Mouse (Mus musculus) adrenal gland, postnatal 14 days (tissue): ENCODE data around the gene Myo18a. TPM values are rescaled to one million over a fixed set of nuclear protein-coding genes. Genes with fewer than 3 reads are reported as not detected.
A peak's percentile ranks its signal among the peaks of the same experiment; 100 is the strongest.

Source experiments
- DNase-seq: peaks from one replicate; pipeline ENCODE4 v3.0.0; 2021; ENCODE audit warnings: mixed read lengths
- total RNA-seq: library from RNA; stranded (reverse); gene quantifications from 2 replicates; pipeline ENCODE4 v1.2.3, GENCODE M21; 2021

Myo18a gene
- total RNA-seq, 1 experiment from 2014 or later, result 62.5 TPM

- DNase-seq, result peak; percentile 47
Observed at GRCm38 (mm10) chr11:77795216-77795615, 32.2 kb downstream of the Myo18a start.

DNA sequence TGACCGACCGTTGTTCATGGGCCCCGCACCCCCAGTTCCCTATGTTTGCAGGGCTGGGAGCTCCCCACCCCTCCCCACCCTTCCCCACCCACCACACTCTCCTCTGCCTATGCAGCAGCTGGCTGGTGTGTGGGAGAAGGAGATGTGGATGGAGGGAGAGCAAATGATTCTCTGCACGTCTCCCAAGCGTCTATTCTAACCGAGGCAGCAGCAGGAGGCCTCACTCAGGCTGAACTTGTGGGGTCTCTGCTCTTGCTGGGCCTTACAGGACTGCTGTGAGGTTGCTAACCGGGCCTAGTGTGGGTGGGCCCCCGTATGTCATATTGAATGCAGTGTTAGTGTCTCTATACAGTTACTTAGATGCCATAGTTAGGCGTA, 37.4 kb downstream of the Myo18a start:
- no peak for DNase-seq

- DNase-seq, result peak; percentile 88
Observed at GRCm38 (mm10) chr11:77800869-77801701, 38.0 kb downstream of the Myo18a start.

GRCm38 (mm10) chr11:77802341-77802865, 39.4 kb downstream of the Myo18a start:
- DNase-seq, result peak; percentile 68

DNA sequence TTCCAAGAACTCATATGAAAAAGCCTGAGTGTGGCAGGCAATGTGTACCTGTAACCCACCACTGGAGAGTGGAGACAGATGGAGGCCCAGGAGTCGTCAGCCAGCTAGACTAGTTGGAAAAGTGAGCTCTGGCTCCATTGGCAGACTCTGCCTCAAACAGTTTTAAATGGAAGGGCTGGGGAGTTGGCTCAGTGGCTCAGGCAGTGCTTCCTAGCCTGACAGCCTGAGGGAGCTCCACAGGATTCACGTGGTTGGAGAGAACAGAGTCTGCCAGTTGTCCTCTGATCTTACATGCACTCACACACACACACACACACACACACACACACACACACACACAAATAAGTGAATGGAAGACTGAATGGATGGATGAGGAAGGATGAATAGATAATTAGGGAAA, 43.2 kb downstream of the Myo18a start:
- DNase-seq, result peak; percentile 35

- peak; percentile 35 for DNase-seq
Observed at GRCm38 (mm10) chr11:77806855-77807254, 43.8 kb downstream of the Myo18a start.

GRCm38 (mm10) chr11:77808051-77808465, 45.0 kb downstream of the Myo18a start:
- DNase-seq, result peak; percentile 62

- no peak for DNase-seq
Observed at GRCm38 (mm10) chr11:77809215-77809614, 46.2 kb downstream of the Myo18a start.

DNA sequence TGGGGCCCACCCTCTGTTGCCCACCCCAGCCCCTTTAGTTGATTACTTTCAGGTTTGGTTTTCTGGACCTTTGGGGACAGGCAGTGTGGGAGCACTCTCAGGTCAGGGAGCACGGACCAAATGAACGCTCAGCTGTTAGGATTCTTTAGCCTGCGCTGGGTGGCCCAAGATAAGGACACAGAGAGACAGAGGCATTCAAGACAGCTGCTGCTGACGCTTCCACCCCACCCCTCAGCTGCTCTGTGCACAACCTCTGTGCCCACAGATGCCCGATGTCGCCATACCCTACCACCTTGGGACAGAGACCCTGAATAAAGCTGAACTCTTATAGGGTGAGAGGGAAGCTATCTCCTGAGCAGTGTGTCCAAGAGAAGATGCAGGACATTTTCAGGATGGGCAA, 47.0 kb downstream of the Myo18a start:
- DNase-seq, result no peak

DNA sequence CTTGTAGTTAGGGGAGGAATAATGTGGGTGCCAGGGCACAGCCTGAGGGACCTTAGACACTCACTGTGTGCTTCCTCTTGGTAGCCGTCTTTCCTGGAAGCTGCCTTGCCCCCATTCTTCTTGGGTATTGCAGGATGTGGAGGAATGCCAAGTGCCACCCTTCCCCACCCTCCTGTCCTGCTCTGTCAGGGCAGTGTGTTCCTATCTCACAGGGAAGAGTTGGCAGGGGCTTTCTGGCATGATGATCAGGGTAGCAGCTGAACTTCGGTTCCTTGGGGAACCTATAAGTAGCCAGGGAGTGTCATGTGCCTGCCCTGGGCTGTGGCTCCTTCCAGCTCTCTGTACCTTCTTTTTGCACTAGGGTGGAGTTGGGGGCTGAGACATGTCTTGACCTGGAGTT, 50.9 kb downstream of the Myo18a start:
- DNase-seq, result no peak

GRCm38 (mm10) chr11:77816003-77816402, 53.0 kb downstream of the Myo18a start:
- DNase-seq, result peak; percentile 86

DNA sequence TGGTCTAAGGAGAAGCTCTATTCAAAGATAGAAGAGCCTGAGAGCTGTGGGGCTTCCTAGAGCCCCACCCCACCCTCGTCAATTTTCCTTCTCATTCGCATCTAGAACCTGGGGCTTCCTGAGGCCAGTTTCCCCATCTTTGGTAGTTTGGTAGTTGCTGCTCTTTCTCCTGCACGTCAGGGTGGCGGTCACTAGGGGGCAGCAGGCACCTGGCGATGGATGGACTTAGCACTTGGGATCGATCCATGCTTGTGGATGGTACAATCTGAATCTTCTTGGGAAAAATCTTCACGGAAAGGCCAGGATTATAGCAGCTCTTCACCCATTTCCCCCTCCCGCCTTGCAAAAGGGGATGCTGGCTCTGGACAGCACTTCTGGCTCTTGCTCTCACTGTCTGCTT, 58.6 kb downstream of the Myo18a start:
- DNase-seq, result peak; percentile 72

GRCm38 (mm10) chr11:77822781-77823180, 59.7 kb downstream of the Myo18a start:
- peak; percentile 67 for DNase-seq

GRCm38 (mm10) chr11:77825853-77826252, 62.8 kb downstream of the Myo18a start:
- peak; percentile 88 for DNase-seq

GRCm38 (mm10) chr11:77826311-77826710, 63.3 kb downstream of the Myo18a start:
- DNase-seq, result no peak

GRCm38 (mm10) chr11:77827241-77827995, 64.4 kb downstream of the Myo18a start:
- DNase-seq, result peak; percentile 85

DNA sequence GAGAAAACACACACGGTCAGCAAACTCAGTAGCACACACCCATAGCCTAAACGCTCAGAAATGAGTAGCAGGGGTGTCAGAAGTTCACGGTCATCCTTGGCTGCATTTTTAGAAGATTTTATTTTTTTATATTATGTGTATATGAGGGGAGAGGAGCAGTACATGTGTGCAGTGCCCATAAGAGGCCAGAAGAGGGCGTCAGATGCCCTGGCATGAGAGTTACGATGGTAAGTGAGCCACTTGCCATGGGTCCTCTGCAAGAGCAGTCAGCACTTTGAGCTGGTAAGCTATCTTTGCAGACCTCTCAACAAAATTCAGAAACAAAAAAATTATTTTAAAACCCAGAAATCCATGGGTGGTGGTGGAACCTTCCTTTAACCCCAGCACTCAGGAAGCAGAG, 65.1 kb downstream of the Myo18a start:
- DNase-seq, result no peak

GRCm38 (mm10) chr11:77829043-77829841, 66.2 kb downstream of the Myo18a start:
- no peak for DNase-seq

DNA sequence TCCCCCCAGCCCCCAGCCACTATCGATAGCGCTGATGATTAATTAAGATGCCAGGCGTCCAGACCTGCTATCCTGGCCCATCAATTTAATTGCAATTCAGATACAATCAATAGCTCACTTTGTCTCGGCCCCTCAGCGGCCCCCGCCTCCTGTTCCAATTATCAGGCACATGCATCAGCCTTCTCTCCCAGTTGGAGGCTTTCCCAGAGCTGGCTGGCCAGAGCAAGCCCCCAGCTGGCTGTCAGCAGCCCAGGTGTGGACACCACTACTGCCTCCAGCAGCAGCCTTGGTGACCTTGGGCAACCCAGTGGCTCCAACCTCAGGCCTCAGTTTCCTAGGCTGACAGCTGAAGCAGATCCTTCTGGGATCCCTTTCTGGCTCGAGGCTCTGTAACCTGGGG, 67.8 kb downstream of the Myo18a start:
- DNase-seq, result no peak

DNA sequence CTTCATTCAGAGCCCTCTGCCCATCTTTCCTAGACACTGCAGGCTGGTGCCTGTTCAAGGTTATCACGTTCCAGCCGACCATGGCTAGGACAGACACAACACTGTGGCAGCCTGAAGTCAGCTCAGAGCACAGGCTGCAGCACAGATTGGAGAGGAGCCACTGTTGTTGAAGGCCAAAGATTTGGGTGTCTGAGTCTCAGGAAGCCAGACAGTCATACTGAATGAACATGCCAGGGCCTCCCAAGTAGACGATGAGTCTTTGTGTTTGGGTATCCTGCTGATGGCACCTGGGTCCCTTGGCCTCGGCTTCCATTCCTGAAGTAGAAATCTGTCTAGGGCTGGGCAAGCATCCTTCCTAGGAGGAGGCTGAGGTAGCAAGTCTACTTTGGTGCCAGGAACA, 69.5 kb downstream of the Myo18a start:
- DNase-seq, result peak; percentile 52

- DNase-seq, result no peak
Observed at GRCm38 (mm10) chr11:77835109-77835508, 72.1 kb downstream of the Myo18a start.

- DNase-seq, result no peak
Observed at GRCm38 (mm10) chr11:77836290-77836689, 73.2 kb downstream of the Myo18a start.
